Mouse (Mus musculus): ENCODE results near the gene Zfand3.

GRCm38 (mm10) chr17:29973226-29973625, 31.3 kb upstream of the Zfand3 start:
- TF ChIP-seq POLR2A (IDR thresholded peaks at IDR 0.05; ENCODE audit: borderline replicate concordance, extremely low read depth, low read depth, low read length): no peak
- TF ChIP-seq CTCF (IDR thresholded peaks at IDR 0.05; ENCODE audit: insufficient read depth, low read length): no peak
